Mouse (Mus musculus) central nervous system, embryonic 18 days (tissue): ENCODE data around the gene Speer4a. TPM values are rescaled to one million over a fixed set of nuclear protein-coding genes. Genes with fewer than 3 reads are reported as not detected.

Experiments
- polyA plus RNA-seq: library from polyadenylated mRNA; depleted of rRNA; stranded (reverse); fragments of >200 nt; gene quantifications from 2 replicates; pipeline ENCODE4 v1.2.3, GENCODE M21; 2012; rRNA removed

Gene Speer4a
- polyA plus RNA-seq = 0.04 TPM in 1 of 2 replicates, not detected in the other

GRCm38 (mm10) chr5:26039458-26039857 lies at the start of gene Speer4a:
Gene Speer4a, minus strand, starts transcription at chr5:26039558.

GRCm38 (mm10) chr5:26058481-26058880 lies 19.1 kb upstream of the Speer4a start, which contains the start of gene Gm7347:
Gene Gm7347, minus strand, starts transcription at chr5:26058581.

GRCm38 (mm10) chr5:26022816-26023215 lies 16.5 kb downstream of the Speer4a start, which contains the start of gene Gm5862:
Gene Gm5862, minus strand, starts transcription at chr5:26022916.

GRCm38 (mm10) chr5:26004698-26005097 lies 34.7 kb downstream of the Speer4a start, which contains the start of gene Gm1979:
Gene Gm1979, minus strand, starts transcription at chr5:26004798.

GRCm38 (mm10) chr5:25988550-25988949 lies 50.8 kb downstream of the Speer4a start, which contains the start of gene Gm21698:
Gene Gm21698, minus strand, starts transcription at chr5:25988650.

Other genes with a start within 250 kb of the Speer4a start
- 0.03 TPM in 1 of 2 replicates, not detected in the other for gene Gm21663, start 97.2 kb downstream of the Speer4a start, polyA plus RNA-seq
- gene Gm21671, start 85.1 kb downstream of the Speer4a start, polyA plus RNA-seq = not detected in 2 replicates
- not detected in 2 replicates for gene Gm21680, start 66.9 kb downstream of the Speer4a start, polyA plus RNA-seq
- gene Gm21698, start 50.9 kb downstream of the Speer4a start, polyA plus RNA-seq = not detected in 2 replicates
- gene Gm1979, start 34.8 kb downstream of the Speer4a start, polyA plus RNA-seq = 0.03 and 0.05 TPM in 2 replicates
- not detected in 2 replicates for gene Gm5862, start 16.6 kb downstream of the Speer4a start, polyA plus RNA-seq
- not detected in 2 replicates for gene Gm7347, start 19.0 kb upstream of the Speer4a start, polyA plus RNA-seq
- gene Gm10471, start 49.7 kb upstream of the Speer4a start, polyA plus RNA-seq = not detected in 2 replicates
- 0.03 TPM in 1 of 2 replicates, not detected in the other for gene 5031410I06Rik, start 65.8 kb upstream of the Speer4a start, polyA plus RNA-seq
- gene Gm10220, start 81.9 kb upstream of the Speer4a start, polyA plus RNA-seq = not detected in 2 replicates
- gene Gm7361, start 218.1 kb upstream of the Speer4a start, polyA plus RNA-seq = 1.1 and 1.3 TPM in 2 replicates